Mouse (Mus musculus) cortical plate, adult 2 months (tissue): Measurements from ENCODE around the gene Tek. TPM values are rescaled to one million over a fixed set of nuclear protein-coding genes. Genes with fewer than 3 reads are reported as not detected.

Experiments used
- H3K27ac ChIP-seq: fragments of 200-500 bp; 2 replicates; pipeline ENCODE4 v1.5.1; 2012; ENCODE audit warnings: low read length, control low read depth, inconsistent platforms; ENCODE audit not compliant: insufficient read depth
- H3K4me1 ChIP-seq: fragments of 200-500 bp; 2 replicates; pipeline ENCODE4 v1.6.1; 2011; ENCODE audit warnings: low read length; ENCODE audit not compliant: control insufficient read depth, insufficient read depth
- H3K4me3 ChIP-seq: fragments of 200-500 bp; 2 replicates; pipeline ENCODE4 v1.5.1; 2011; ENCODE audit warnings: mild to moderate bottlenecking, low read length, control low read depth; ENCODE audit not compliant: insufficient read depth
- CTCF ChIP-seq: fragments of 200-500 bp; IDR thresholded peaks from 2 replicates; pipeline ENCODE4 v1.5.1; 2011; ENCODE audit warnings: mild to moderate bottlenecking, control low read depth, low read length; ENCODE audit not compliant: insufficient read depth; ENCODE audit errors: extremely low read depth
- POLR2A ChIP-seq: fragments of 200-500 bp; IDR thresholded peaks from 2 replicates; pipeline ENCODE4 v1.6.1; 2011; ENCODE audit warnings: mild to moderate bottlenecking, low read length, control low read depth; ENCODE audit not compliant: insufficient read depth; ENCODE audit errors: extremely low read depth
- polyA plus RNA-seq: library from polyadenylated mRNA; depleted of rRNA; stranded (reverse); fragments of >200 nt; gene quantifications from 2 replicates; pipeline ENCODE4 v1.2.3, GENCODE M21; 2012

Tek gene
- polyA plus RNA-seq, 1 experiment = 11.4 TPM

- Histone ChIP-seq H3K4me1 (no peaks in the 10 kb centered on the region), H3K4me3 (no peak overlapping the region), H3K27ac (no peak overlapping the region)
- TF ChIP-seq CTCF = no peak
- no peak for TF ChIP-seq POLR2A
Observed at GRCm38 (mm10) chr4:94732721-94733120, 6.4 kb upstream of the Tek start.

GRCm38 (mm10) chr4:94737326-94738295 lies 1.5 kb upstream of the Tek start:
- Histone ChIP-seq H3K27ac (no peak overlapping the region), H3K4me3 (no peak overlapping the region), H3K4me1 (no peaks in the 10 kb centered on the region)
- TF ChIP-seq CTCF = no peak
- no peak for TF ChIP-seq POLR2A

GRCm38 (mm10) chr4:94741824-94742223 lies 2.7 kb downstream of the Tek start:
- H3K4me1 ChIP-seq = no peaks in the 10 kb centered on the region
- H3K4me3 ChIP-seq = no peak overlapping the region
- TF ChIP-seq CTCF = no peak
- TF ChIP-seq POLR2A = no peak
- no peak overlapping the region for H3K27ac ChIP-seq

- peak overlapping the region; percentile 90; the same call in 1 of the 2 replicates for H3K27ac ChIP-seq
Observed at GRCm38 (mm10) chr4:94745749-94746148, 6.7 kb downstream of the Tek start.

GRCm38 (mm10) chr4:94746387-94746811 lies 7.3 kb downstream of the Tek start:
- no peak overlapping the region for H3K4me3 ChIP-seq
- H3K4me1 ChIP-seq = no peaks in the 10 kb centered on the region
- TF ChIP-seq CTCF = no peak
- TF ChIP-seq POLR2A = no peak
- H3K27ac ChIP-seq = peak overlapping the region; percentile 90

More at GRCm38 (mm10) chr4:94745749-94746148, 6.7 kb downstream of the Tek start:
- Histone ChIP-seq H3K4me1 (no peaks in the 10 kb centered on the region), H3K4me3 (no peak overlapping the region)
- TF ChIP-seq CTCF (no peak), POLR2A (no peak)

GRCm38 (mm10) chr4:94747338-94747737 lies 8.2 kb downstream of the Tek start:
- no peaks in the 10 kb centered on the region for H3K4me1 ChIP-seq
- H3K4me3 ChIP-seq = no peak overlapping the region
- TF ChIP-seq CTCF (no peak), POLR2A (no peak)
- H3K27ac ChIP-seq = peak overlapping the region; percentile 40; the same call in 1 of the 2 replicates

- Histone ChIP-seq H3K4me1 (no peaks in the 10 kb centered on the region), H3K27ac (no peak overlapping the region), H3K4me3 (no peak overlapping the region)
- no peak for TF ChIP-seq CTCF
- TF ChIP-seq POLR2A = no peak
Observed at GRCm38 (mm10) chr4:94752512-94752911, 13.4 kb downstream of the Tek start.

- TF ChIP-seq CTCF = no peak
- no peak for TF ChIP-seq POLR2A
- H3K4me3 ChIP-seq = no peak overlapping the region
- H3K4me1 ChIP-seq = no peaks in the 10 kb centered on the region
- H3K27ac ChIP-seq = no peak overlapping the region
Observed at GRCm38 (mm10) chr4:94765217-94765616, 26.1 kb downstream of the Tek start.

- TF ChIP-seq CTCF (no peak), POLR2A (no peak)
- Histone ChIP-seq H3K4me1 (no peaks in the 10 kb centered on the region), H3K4me3 (no peak overlapping the region), H3K27ac (no peak overlapping the region)
Observed at GRCm38 (mm10) chr4:94766176-94766575, 27.1 kb downstream of the Tek start.

GRCm38 (mm10) chr4:94768624-94769023 lies 29.5 kb downstream of the Tek start:
- Histone ChIP-seq H3K4me3 (no peak overlapping the region), H3K27ac (no peak overlapping the region), H3K4me1 (no peaks in the 10 kb centered on the region)
- TF ChIP-seq CTCF = no peak
- no peak for TF ChIP-seq POLR2A
